Mouse (Mus musculus): ENCODE measurements around the gene Gdpgp1. TPM values are rescaled to one million over a fixed set of nuclear protein-coding genes. Genes with fewer than 3 reads are reported as not detected.

Gene Gdpgp1
- total and polyA plus RNA-seq, 3 experiments = 4.0 to 4.6 TPM; not detected in 1

DNA sequence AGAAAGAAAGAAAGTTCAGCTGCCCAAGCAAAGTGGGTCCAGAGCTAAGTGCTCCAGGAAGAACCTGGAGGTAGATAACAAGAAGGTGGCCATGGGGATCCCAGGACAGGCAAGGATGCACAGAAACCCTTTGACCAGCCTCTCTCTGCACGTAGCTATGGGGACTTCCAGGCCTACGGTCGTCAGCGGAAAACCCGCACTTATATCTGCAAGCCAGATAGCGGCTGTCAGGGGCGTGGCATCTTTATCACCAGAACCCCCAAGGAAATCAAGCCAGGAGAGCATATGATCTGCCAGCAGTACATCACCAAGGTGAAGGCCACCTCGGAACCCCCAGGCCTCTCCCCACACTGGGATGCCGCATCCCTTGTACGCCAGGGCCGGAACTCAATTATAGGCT is 20.2 kb downstream of the Gdpgp1 start (continued):
- no peak for TF ChIP-seq ZC3H11A (IDR thresholded peaks at IDR 0.05; ENCODE audit: low read depth, low read length)
- no peak for TF ChIP-seq SMC3 (IDR thresholded peaks at IDR 0.05; ENCODE audit: low read depth, low read length)
- TF ChIP-seq MEF2A (IDR thresholded peaks at IDR 0.05; ENCODE audit: extremely low read depth, insufficient replicate concordance, low read depth, low read length, poor library complexity, severe bottlenecking) = no peak

DNA sequence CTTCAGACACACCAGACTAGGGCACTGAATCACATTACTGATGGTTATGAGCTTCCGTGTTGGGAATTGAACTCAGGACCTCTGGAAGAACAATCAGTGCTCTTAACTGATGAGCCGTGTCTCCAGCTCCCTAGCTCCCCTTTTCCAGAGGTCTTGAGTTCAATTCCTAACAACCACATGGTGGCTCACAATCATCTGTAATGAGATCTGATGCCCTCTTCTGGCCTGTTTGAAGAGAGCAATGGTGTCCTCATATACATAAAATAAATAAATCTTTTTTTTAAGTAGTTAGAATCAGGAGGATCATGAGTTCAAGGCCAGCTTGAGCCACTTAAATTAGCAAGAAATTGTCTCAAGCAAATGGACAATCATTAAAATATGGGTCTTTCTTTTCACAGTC is 23.3 kb downstream of the Gdpgp1 start:
- H3K27ac ChIP-seq (ENCODE audit: control insufficient read depth, low read depth, low read length) = no peak overlapping the region
- DNase-seq (ENCODE audit: low read depth, low spot score) = peak; percentile 42
- no peaks in the 10 kb centered on the region for H3K9me3 ChIP-seq (replicated peaks; ENCODE audit: insufficient read depth, low read length)
- TF ChIP-seq EP300 (IDR thresholded peaks at IDR 0.05; ENCODE audit: low read depth in 1 of 2, low read length in 2 of 2) (no peak), RAD21 (IDR thresholded peaks at IDR 0.05; ENCODE audit: low read depth, low read length) (peak; percentile 41), CHD1 (IDR thresholded peaks at IDR 0.05; ENCODE audit: low read depth, low read length) (no peak), TCF12 (IDR thresholded peaks at IDR 0.05; ENCODE audit: low read depth, low read length) (no peak), MAZ (IDR thresholded peaks at IDR 0.05; ENCODE audit: low read depth, low read length) (no peak), ZC3H11A (IDR thresholded peaks at IDR 0.05; ENCODE audit: low read depth, low read length) (peak; percentile 64), NELFE (IDR thresholded peaks at IDR 0.05; ENCODE audit: low read depth, low read length) (no peak), TBP (IDR thresholded peaks at IDR 0.05; ENCODE audit: low read depth, low read length) (no peak), BHLHE40 (IDR thresholded peaks at IDR 0.05; ENCODE audit: borderline replicate concordance, low read depth, low read length) (0 out of 2 replicates have a peak, but pooled peaks have one; percentile 10), ZNF384 (IDR thresholded peaks at IDR 0.05; ENCODE audit: low read depth, low read length) (peak; percentile 55), TAL1 (IDR thresholded peaks at IDR 0.05; ENCODE audit: low read length) (no peak), SMC3 (IDR thresholded peaks at IDR 0.05; ENCODE audit: low read depth, low read length) (peak; percentile 70), ELF1 (IDR thresholded peaks at IDR 0.05; ENCODE audit: low read depth, low read length) (no peak), CTCF (IDR thresholded peaks at IDR 0.05 in 2 of 3, conservative IDR thresholded peaks at IDR 0.05 in 1 of 3; ENCODE audit: control insufficient read depth in 1 of 3, insufficient read depth in 1 of 3, low read depth in 2 of 3, low read length in 3 of 3, poor library complexity in 1 of 3, severe bottlenecking in 1 of 3) (peak in 2 of 3 experiments; percentile 28 to 58; a peak in 5 of 6 replicates), MXI1 (IDR thresholded peaks at IDR 0.05; ENCODE audit: low read depth, low read length) (no peak), MAFK (IDR thresholded peaks at IDR 0.05; ENCODE audit: borderline replicate concordance, low read depth, low read length) (no peak), MYC (IDR thresholded peaks at IDR 0.05; ENCODE audit: low read depth, low read length) (peak; percentile 76), JUND (IDR thresholded peaks at IDR 0.05; ENCODE audit: low read depth, low read length) (no peak), GABPA (IDR thresholded peaks at IDR 0.05; ENCODE audit: low read depth, low read length) (no peak), MAX (IDR thresholded peaks at IDR 0.05; ENCODE audit: low read length) (no peak; the same call in 1 of the 2 replicates), USF1 (IDR thresholded peaks at IDR 0.05; ENCODE audit: low read depth, low read length) (no peak)
- H3K4me3 ChIP-seq (ENCODE audit: control insufficient read depth in 1 of 2, insufficient read depth in 1 of 2, low read depth in 2 of 2, low read length in 2 of 2) = no peak overlapping the region
- H3K27me3 ChIP-seq (ENCODE audit: control insufficient read depth in 1 of 2, insufficient read depth in 2 of 2, low read length in 2 of 2) = no peaks in the 10 kb centered on the region
- H3K9ac ChIP-seq (ENCODE audit: control insufficient read depth, low read depth, low read length, poor library complexity, severe bottlenecking) = no peak overlapping the region
- H3K36me3 ChIP-seq (ENCODE audit: control insufficient read depth in 1 of 2, insufficient read depth in 2 of 2, low read length in 2 of 2) = peaks cover 0 to 25% of the 10 kb centered on the region in 2 experiments; a peak in 2 of 4 replicates
- peaks cover 17 to 32% of the 10 kb centered on the region in 2 experiments for H3K4me1 ChIP-seq (ENCODE audit: control insufficient read depth in 1 of 2, insufficient read depth in 2 of 2, low read length in 2 of 2)
- H3K79me2 ChIP-seq (ENCODE audit: control insufficient read depth, insufficient read depth, low read length, poor library complexity) = no peaks in the 10 kb centered on the region

Measured in MEL (cell line).